Mouse (Mus musculus): ENCODE data around the gene Itih5. TPM values are rescaled to one million over a fixed set of nuclear protein-coding genes. Genes with fewer than 3 reads are reported as not detected.

Itih5 gene
- total RNA-seq (2021): 10 to 100 TPM; 12.6 to 14.8 TPM
- long read RNA-seq, full-length matches to known transcripts: 4 of 8 reads
- long read RNA-seq, partial matches to known transcripts: 1 of 8 reads
- long read RNA-seq, other reads (novel, unspliced or antisense): 3 of 8 reads

- DNase-seq (ENCODE audit: low spot score in 2 of 2): no peak
These were observed at the start of gene Itih5 for GRCm38 (mm10) chr2:10153201-10154075. Gene Itih5, plus strand, starts transcription at chr2:10153571.

- no peak for DNase-seq (ENCODE audit: low spot score in 2 of 2)
These were observed 44.7 kb upstream of the Itih5 start for GRCm38 (mm10) chr2:10108535-10109189.

GRCm38 (mm10) chr2:10118751-10119150 lies 34.6 kb upstream of the Itih5 start:
- no peak for DNase-seq (ENCODE audit: low spot score in 2 of 2)

GRCm38 (mm10) chr2:10119276-10119675 lies 34.1 kb upstream of the Itih5 start:
- DNase-seq (ENCODE audit: low spot score in 2 of 2): no peak

GRCm38 (mm10) chr2:10121826-10122225 lies 31.5 kb upstream of the Itih5 start:
- no peak for DNase-seq (ENCODE audit: low spot score in 2 of 2)

GRCm38 (mm10) chr2:10126122-10126521 lies 27.2 kb upstream of the Itih5 start:
- no peak for DNase-seq (ENCODE audit: low spot score in 2 of 2)

- no peak for DNase-seq (ENCODE audit: low spot score in 2 of 2)
These were observed 25.9 kb upstream of the Itih5 start for GRCm38 (mm10) chr2:10127471-10127870.

- DNase-seq (ENCODE audit: low spot score in 2 of 2): no peak
These were observed 24.8 kb upstream of the Itih5 start for GRCm38 (mm10) chr2:10128571-10128970.

- DNase-seq (ENCODE audit: low spot score in 2 of 2): no peak
These were observed 22.9 kb upstream of the Itih5 start for GRCm38 (mm10) chr2:10130341-10130990.

GRCm38 (mm10) chr2:10131296-10131695 lies 22.1 kb upstream of the Itih5 start, which contains the start of gene Itih2:
Gene Itih2, minus strand, starts transcription at chr2:10131396.
- DNase-seq (ENCODE audit: low spot score in 2 of 2): no peak

- no peak for DNase-seq (ENCODE audit: low spot score in 2 of 2)
These were observed 21.2 kb upstream of the Itih5 start for GRCm38 (mm10) chr2:10132128-10132527.

GRCm38 (mm10) chr2:10133941-10134340 lies 19.4 kb upstream of the Itih5 start:
- no peak for DNase-seq (ENCODE audit: low spot score in 2 of 2)

GRCm38 (mm10) chr2:10137320-10137719 lies 16.1 kb upstream of the Itih5 start:
- no peak for DNase-seq (ENCODE audit: low spot score in 2 of 2)

- DNase-seq (ENCODE audit: low spot score in 2 of 2): peak; percentile 28 to 35
These were observed 12.9 kb upstream of the Itih5 start for GRCm38 (mm10) chr2:10140456-10140855.

- DNase-seq (ENCODE audit: low spot score in 2 of 2): peak; percentile 62 to 70
These were observed 10.6 kb upstream of the Itih5 start for GRCm38 (mm10) chr2:10142472-10143454.

- no peak for DNase-seq (ENCODE audit: low spot score in 2 of 2)
These were observed 7.9 kb upstream of the Itih5 start for GRCm38 (mm10) chr2:10145514-10145913.

GRCm38 (mm10) chr2:10147176-10147575 lies 6.2 kb upstream of the Itih5 start:
- DNase-seq (ENCODE audit: low spot score in 2 of 2): peak; percentile 29 to 50

- no peak for DNase-seq (ENCODE audit: low spot score in 2 of 2)
These were observed 781 bp upstream of the Itih5 start for GRCm38 (mm10) chr2:10152590-10152989.

GRCm38 (mm10) chr2:10157184-10157583 lies 3.8 kb downstream of the Itih5 start:
- no peak for DNase-seq (ENCODE audit: low spot score in 2 of 2)

GRCm38 (mm10) chr2:10162011-10162410 lies 8.6 kb downstream of the Itih5 start:
- DNase-seq (ENCODE audit: low spot score in 2 of 2): no peak

Data from layer of hippocampus, postnatal 10 days (tissue).